Mouse (Mus musculus) E14TG2a.4 (cell line): ENCODE measurements at regions not wholly inside any gene's neighbourhood (a gene's known extent, or its start where the extent isn't known, plus 50 kb on each side); places are given as distances from the start of the nearest gene placed in this dataset.

Experiments used
- CTCF ChIP-seq: conservative IDR thresholded peaks from 2 replicates; pipeline ENCODE4 v1.5.1; 2014; ENCODE audit warnings: low read length
- NANOG ChIP-seq: IDR thresholded peaks from 2 replicates; pipeline ENCODE4 v1.6.1; 2014; ENCODE audit warnings: borderline replicate concordance, low read length, mixed read lengths
- POU5F1 ChIP-seq: IDR thresholded peaks from 2 replicates; pipeline ENCODE4 v1.6.1; 2014; ENCODE audit warnings: low read length, borderline replicate concordance

GRCm38 (mm10) chr2:98112023-98112422, 550.0 kb upstream of the Gm10801 start:
- TF ChIP-seq CTCF (no peak), NANOG (no peak), POU5F1 (no peak)
